Mouse (Mus musculus): ENCODE results near the gene Fgfr1op.

DNA sequence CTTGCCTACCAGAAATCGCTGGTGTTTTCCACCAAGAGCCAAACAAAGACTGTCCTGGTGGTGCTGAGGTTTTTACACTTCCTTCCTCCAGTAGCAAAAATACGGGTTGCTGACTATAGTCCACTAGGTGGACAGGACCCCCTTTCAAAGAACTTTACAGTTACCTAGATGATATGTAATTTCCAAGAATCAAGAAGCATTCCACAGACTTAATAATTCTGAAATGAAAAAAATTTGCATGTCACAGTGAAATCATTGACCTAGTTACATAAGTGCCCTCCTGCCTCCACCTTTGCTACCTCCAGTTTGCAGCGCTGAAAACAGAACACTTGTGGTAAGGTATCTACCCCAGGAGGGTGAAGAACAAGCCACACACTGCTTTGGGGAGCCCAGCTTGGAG is 70.4 kb downstream of the Fgfr1op start, which contains the start of gene Ccr6:
- TF ChIP-seq TAL1 (IDR thresholded peaks at IDR 0.05; ENCODE audit: low read length): no peak
- TF ChIP-seq GATA1 (IDR thresholded peaks at IDR 0.05; ENCODE audit: low read length): no peak

All from erythroblast, embryonic 14.5 days (primary cell).